8 mouse cellular contexts compared by ENCODE assay signal in genomic region chr1:191313158-191313557, GRCm38 (mm10). TPM values are rescaled to one million over a fixed set of nuclear protein-coding genes. Genes with fewer than 3 reads are reported as not detected.
A peak's percentile ranks its signal among the peaks of the same experiment; 100 is the strongest.
DNase-seq lines count a peak whose midpoint lies in the region; ATAC-seq and TF ChIP-seq lines count a peak whose summit lies in the region.

No protein-coding gene starts in this region.

- no peak for DNase-seq in layer of hippocampus, adult 2 months (ENCODE audit: low spot score in 2 of 2)
- DNase-seq in layer of hippocampus, postnatal 36 days, result no peak
- DNase-seq in spleen, postnatal 4 days (ENCODE audit: low spot score in 2 of 2), result no peak
- DNase-seq in adrenal gland, adult (ENCODE audit: inconsistent age in 2 of 2, low spot score in 1 of 2), result no peak

- 0 out of 2 replicates have a peak overlapping the region, but pooled peaks have one; percentile 78 for H3K9ac ChIP-seq in embryonic facial prominence, embryonic 13.5 days
- H3K9ac ChIP-seq in intestine, embryonic 16.5 days (ENCODE audit: low read depth, low read length), result peak overlapping the region; percentile 76

- no peak for TF ChIP-seq CTCF in layer of hippocampus, adult 2 months (conservative IDR thresholded peaks at IDR 0.05)

- H3K27me3 ChIP-seq in embryonic facial prominence, embryonic 13.5 days, result no peaks in the 10 kb centered on the region
- H3K27me3 ChIP-seq in intestine, embryonic 16.5 days (replicated peaks; ENCODE audit: control insufficient read depth, insufficient read depth, low read length), result no peaks in the 10 kb centered on the region

- peaks cover 7% of the 10 kb centered on the region for H3K36me3 ChIP-seq in embryonic facial prominence, embryonic 13.5 days
- no peaks in the 10 kb centered on the region for H3K36me3 ChIP-seq in intestine, embryonic 16.5 days (ENCODE audit: control insufficient read depth, insufficient read depth, low read length)

- peak overlapping the region; percentile 63 for H3K4me3 ChIP-seq in layer of hippocampus, adult 2 months
- H3K4me3 ChIP-seq in embryonic facial prominence, embryonic 13.5 days, result peak overlapping the region; percentile 61
- peak overlapping the region; percentile 72 for H3K4me3 ChIP-seq in intestine, embryonic 16.5 days (ENCODE audit: low read length)

- WGBS in embryonic facial prominence, embryonic 13.5 days, result 72% methylated on average over 6 of the region's 6 CpGs
- WGBS in intestine, embryonic 16.5 days, result 67% methylated on average over 6 of the region's 6 CpGs

- H3K9me3 ChIP-seq in embryonic facial prominence, embryonic 13.5 days, result no peaks in the 10 kb centered on the region
- H3K9me3 ChIP-seq in intestine, embryonic 16.5 days (ENCODE audit: control insufficient read depth, low read length), result no peaks in the 10 kb centered on the region

- H3K4me2 ChIP-seq in embryonic facial prominence, embryonic 13.5 days, result peak overlapping the region; percentile 64
- H3K4me2 ChIP-seq in intestine, embryonic 16.5 days (ENCODE audit: low read depth, low read length), result peak overlapping the region; percentile 65

- H3K27ac ChIP-seq in layer of hippocampus, adult 2 months, result peak overlapping the region; percentile 87
- no peak overlapping the region for H3K27ac ChIP-seq in embryonic facial prominence, embryonic 13.5 days
- H3K27ac ChIP-seq in intestine, embryonic 16.5 days (ENCODE audit: low read length), result peak overlapping the region; percentile 75

- no peak for ATAC-seq in embryonic facial prominence, embryonic 13.5 days (ENCODE audit: insufficient number of reproducible peaks, insufficient read depth, low FRiP score, low TSS enrichment, low read depth)
- ATAC-seq in intestine, embryonic 16.5 days, result peak; percentile 4; the same call in 1 of the 2 replicates
- 0 out of 2 replicates have a peak, but pooled peaks have one; percentile 15 for ATAC-seq in monocyte, adult 5-6 weeks (replicated peaks; ENCODE audit: insufficient number of reproducible peaks, low FRiP score, low TSS enrichment, poor library complexity, severe bottlenecking)
- no peak for ATAC-seq in frontal cortex, adult (ENCODE audit: low TSS enrichment)

- H3K4me1 ChIP-seq in embryonic facial prominence, embryonic 13.5 days, result peaks cover 15% of the 10 kb centered on the region
- peaks cover 7% of the 10 kb centered on the region for H3K4me1 ChIP-seq in intestine, embryonic 16.5 days (ENCODE audit: control insufficient read depth, insufficient read depth, low read length)

RNA-seq across cellular contexts. Expression of gene Nenf, which starts 4.8 kb away (rescaled TPM):
- 10 to 100 TPM; 61.5 to 70.8 TPM for total RNA-seq in layer of hippocampus, adult 2 months (2021)
- 10 to 100 TPM; 60.5 to 66.7 TPM for total RNA-seq in layer of hippocampus, postnatal 36 days (2021)
- 88.3 and 94.7 TPM in 2 replicates for polyA plus RNA-seq in embryonic facial prominence, embryonic 13.5 days (2015; fragmentation: Nextera tagmentation; extraction: Ambion mirVana)
- 83.3 and 88.7 TPM in 2 replicates for polyA plus RNA-seq in intestine, embryonic 16.5 days (2015; fragmentation: Nextera tagmentation; extraction: Ambion mirVana)
- 1.9 to 4.4 TPM (median 2.5 TPM) in 3 replicates for total RNA-seq in monocyte, adult 5-6 weeks (2017)

RNA-seq across cellular contexts. Expression of gene Tmem206, which starts 12.6 kb away (rescaled TPM):
- total RNA-seq in layer of hippocampus, adult 2 months (2021), result 1 to 10 TPM; 8.0 to 8.7 TPM
- 1 to 10 TPM; 9.2 to 9.3 TPM for total RNA-seq in layer of hippocampus, postnatal 36 days (2021)
- polyA plus RNA-seq in embryonic facial prominence, embryonic 13.5 days (2015; fragmentation: Nextera tagmentation; extraction: Ambion mirVana), result 17.8 and 18.3 TPM in 2 replicates
- 18.2 and 19.3 TPM in 2 replicates for polyA plus RNA-seq in intestine, embryonic 16.5 days (2015; fragmentation: Nextera tagmentation; extraction: Ambion mirVana)
- 5.8 to 12.5 TPM (median 10.7 TPM) in 3 replicates for total RNA-seq in monocyte, adult 5-6 weeks (2017)

Comparison
In these comparisons a context has a peak if more than half of its experiments do, and no peak if none do; other contexts are left out.
1. ATAC-seq: peak in intestine, embryonic 16.5 days (single experiment) and monocyte, adult 5-6 weeks (single experiment); none in embryonic facial prominence, embryonic 13.5 days (single experiment) and frontal cortex, adult (single experiment).
2. RNA of gene Nenf, which starts 4.8 kb away (total RNA-seq): 61.5 to 70.8 TPM in layer of hippocampus, adult 2 months and 60.5 to 66.7 TPM in layer of hippocampus, postnatal 36 days; 1.9 to 4.4 TPM in monocyte, adult 5-6 weeks; every median in the first group is over 10 times any median in the second.
3. Peak in every context shown above with its lines, with median percentiles within 50 percentile points of each other: H3K4me3 ChIP-seq.